Comparison of ENCODE assay signal across 8 mouse cellular contexts in genomic region chr2:116066057-116066941, GRCm38 (mm10). TPM values are rescaled to one million over a fixed set of nuclear protein-coding genes. Genes with fewer than 3 reads are reported as not detected.
DNase-seq lines count a peak whose midpoint lies in the region; ATAC-seq and TF ChIP-seq lines count a peak whose summit lies in the region.

No protein-coding gene starts in this region.

- peak overlapping the region; percentile 99 for H3K4me2 ChIP-seq in heart, embryonic 12.5 days
- peak overlapping the region; percentile 59 for H3K4me2 ChIP-seq in midbrain, embryonic 14.5 days (ENCODE audit: low read length)

- intact Hi-C loops in left cerebral cortex, postnatal 36 days (cut with DNase I) = loop anchor here (5.0 to 10.0 kb wide), 3 partner anchors 104 to 1441 kb away; no protein-coding TSS in a partner anchor
- intact Hi-C loops in left cerebral cortex, postnatal 10 days (cut with DNase I) = loop anchor here (5.0 to 10.0 kb wide), 2 partner anchors 411 to 799 kb away; no protein-coding TSS in a partner anchor

- no peaks in the 10 kb centered on the region for H3K9me3 ChIP-seq in heart, embryonic 12.5 days (replicated peaks)
- no peaks in the 10 kb centered on the region for H3K9me3 ChIP-seq in midbrain, embryonic 14.5 days (ENCODE audit: control insufficient read depth, low read length)

- TF ChIP-seq CTCF in bone marrow macrophage, adult 2 months (IDR thresholded peaks at IDR 0.05; ENCODE audit: low read depth, low read length) = no peak

- no peak for TF ChIP-seq POLR2A in bone marrow macrophage, adult 2 months (IDR thresholded peaks at IDR 0.05; ENCODE audit: borderline replicate concordance, low read depth, low read length)

- no peaks in the 10 kb centered on the region; the same call in 1 of the 2 replicates for H3K4me1 ChIP-seq in bone marrow macrophage, adult 2 months (ENCODE audit: control insufficient read depth, insufficient read depth, low read length)
- H3K4me1 ChIP-seq in heart, embryonic 12.5 days (replicated peaks) = peaks cover 8% of the 10 kb centered on the region; the same call in 1 of the 2 replicates
- 0 out of 2 replicates have a peak, but pooled peaks cover 1% of the 10 kb centered on the region for H3K4me1 ChIP-seq in midbrain, embryonic 14.5 days (ENCODE audit: control insufficient read depth, insufficient read depth, low read length)

- peak; percentile 48 to 55 for DNase-seq in left cerebral cortex, postnatal 36 days (ENCODE audit: low spot score in 2 of 2)
- DNase-seq in left cerebral cortex, postnatal 10 days (ENCODE audit: extremely low spot score in 1 of 2, low spot score in 2 of 2) = no peak
- peak; percentile 70 to 81 for DNase-seq in kidney, postnatal 4 days
- DNase-seq in midbrain, embryonic 14.5 days = peak; percentile 73
- DNase-seq in thymus, postnatal 25 days = no peak
- no peak for DNase-seq in spleen, postnatal 10 days (ENCODE audit: low spot score in 2 of 2)

- H3K36me3 ChIP-seq in heart, embryonic 12.5 days = no peaks in the 10 kb centered on the region; the same call in 1 of the 2 replicates
- H3K36me3 ChIP-seq in midbrain, embryonic 14.5 days (ENCODE audit: control insufficient read depth, insufficient read depth, low read length) = no peaks in the 10 kb centered on the region

- peak overlapping the region; percentile 95 for H3K9ac ChIP-seq in heart, embryonic 12.5 days
- peak overlapping the region; percentile 74 for H3K9ac ChIP-seq in midbrain, embryonic 14.5 days (replicated peaks; ENCODE audit: low read length)

- 0% methylated on average over 36 of the region's 36 CpGs for WGBS in heart, embryonic 12.5 days
- under 1% methylated on average over 36 of the region's 36 CpGs for WGBS in midbrain, embryonic 14.5 days

- ATAC-seq in heart, embryonic 12.5 days (ENCODE audit: insufficient number of reproducible peaks, low FRiP score) = peak; percentile 14
- peak; percentile 13 for ATAC-seq in midbrain, embryonic 14.5 days (ENCODE audit: low FRiP score, low TSS enrichment)

- H3K27ac ChIP-seq in bone marrow macrophage, adult 2 months (ENCODE audit: insufficient read depth, low read depth, low read length) = no peak overlapping the region
- H3K27ac ChIP-seq in heart, embryonic 12.5 days (ENCODE audit: poor library complexity, severe bottlenecking) = peak overlapping the region; percentile 98
- peak overlapping the region; percentile 93 for H3K27ac ChIP-seq in midbrain, embryonic 14.5 days (replicated peaks; ENCODE audit: low read depth, low read length)

- no peaks in the 10 kb centered on the region for H3K27me3 ChIP-seq in heart, embryonic 12.5 days (replicated peaks)
- peaks cover 8% of the 10 kb centered on the region for H3K27me3 ChIP-seq in midbrain, embryonic 14.5 days (ENCODE audit: control insufficient read depth, insufficient read depth, low read length)

- H3K4me3 ChIP-seq in bone marrow macrophage, adult 2 months (ENCODE audit: insufficient read depth, low read length) = peak overlapping the region; percentile 37
- peak overlapping the region; percentile 68 for H3K4me3 ChIP-seq in heart, embryonic 12.5 days
- H3K4me3 ChIP-seq in midbrain, embryonic 14.5 days (replicated peaks; ENCODE audit: low read depth, low read length) = peak overlapping the region; percentile 66

RNA-seq across cellular contexts. Expression of gene Meis2, which starts 0.7 kb away (rescaled TPM):
- 100 to 1,000 TPM; 100 to 123 TPM for total RNA-seq in left cerebral cortex, postnatal 36 days (2021)
- total RNA-seq in left cerebral cortex, postnatal 10 days (2021) = 100 to 1,000 TPM in 1 of 2 experiments, 10 to 100 TPM in 1; 98.2 to 110 TPM
- not detected in 2 replicates for polyA plus RNA-seq in bone marrow macrophage, adult 2 months (2012; ENCODE audit: insufficient read depth, insufficient read length, missing spikeins)
- polyA plus RNA-seq in heart, embryonic 12.5 days (2016; fragmentation: Nextera tagmentation; extraction: Ambion mirVana) = 49.9 and 52.9 TPM in 2 replicates
- polyA plus RNA-seq in midbrain, embryonic 14.5 days (2014; fragmentation: Nextera tagmentation; extraction: Ambion mirVana) = 83.1 and 84.9 TPM in 2 replicates

Comparison
In these comparisons a context has a peak if more than half of its experiments do, and no peak if none do; other contexts are left out.
1. DNase-seq: peak in left cerebral cortex, postnatal 36 days (2 of 2), kidney, postnatal 4 days (2 of 2) and midbrain, embryonic 14.5 days (single experiment); none in left cerebral cortex, postnatal 10 days (0 of 2), thymus, postnatal 25 days (single experiment) and spleen, postnatal 10 days (0 of 2).
2. RNA of gene Meis2, which starts 0.7 kb away (polyA plus RNA-seq): 83.1 to 84.9 TPM in midbrain, embryonic 14.5 days and 49.9 to 52.9 TPM in heart, embryonic 12.5 days; not detected in bone marrow macrophage, adult 2 months; every median in the first group is over 10 times any median in the second.
3. Peak in every context shown above with its lines, with median percentiles within 50 percentile points of each other: H3K4me3 ChIP-seq.